Mouse (Mus musculus) lung, adult 2 months (tissue): Measurements from ENCODE around the gene Ttbk1.

Experiments
- CTCF ChIP-seq: fragments of 200-500 bp; IDR thresholded peaks from 2 replicates; pipeline ENCODE4 v1.5.1; 2011; ENCODE audit warnings: mild to moderate bottlenecking, low read length, control low read depth; ENCODE audit not compliant: insufficient read depth
- POLR2A ChIP-seq: fragments of 200-500 bp; IDR thresholded peaks from 2 replicates; pipeline ENCODE4 v1.6.1; 2011; ENCODE audit warnings: low read depth, mild to moderate bottlenecking, control low read depth, low read length, borderline replicate concordance; ENCODE audit errors: extremely low read depth

DNA sequence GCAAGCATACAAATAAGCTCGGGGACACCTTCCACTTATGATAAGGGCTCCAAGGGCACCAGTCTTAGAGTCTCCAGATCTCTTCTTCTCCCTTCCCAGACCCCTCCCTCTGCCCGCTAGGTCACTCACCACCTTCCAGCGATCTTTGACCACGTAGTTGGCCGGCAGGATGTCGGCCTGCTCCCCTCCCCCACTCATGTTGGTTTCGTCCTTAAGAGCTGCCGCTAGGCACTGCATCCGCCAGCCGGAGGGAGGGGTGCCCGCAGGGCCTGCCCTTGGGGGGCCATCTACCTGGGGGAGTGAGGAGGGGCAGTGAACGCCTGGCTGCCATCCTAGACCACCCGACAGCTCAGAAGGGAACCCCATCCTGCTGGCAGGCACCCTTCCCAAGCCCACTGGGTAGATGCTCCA lies 3.4 kb downstream of the Ttbk1 start:
- TF ChIP-seq POLR2A: no peak
- no peak for TF ChIP-seq CTCF
